Mouse (Mus musculus) left cerebral cortex, postnatal 36 days (tissue): Measurements from ENCODE around the gene Gm7903. TPM values are rescaled to one million over a fixed set of nuclear protein-coding genes. Genes with fewer than 3 reads are reported as not detected.
"Not testable (repeated sequence)": the region's sequence is repeated elsewhere in the genome, so short reads cannot be mapped to it uniquely, and the experiment has no call there.

Source experiments
- DNase-seq, 2 experiments: peaks; one replicate each; pipeline ENCODE4 v3.0.0; 2021 to 2022; ENCODE audit warnings: low spot score in 2 of 2, mixed read lengths in 1 of 2
- intact Hi-C: fragments of 180-260 bp; cut with DNase I; formaldehyde crosslinking; loops from one replicate; pipeline ENCODE4 v1.15.1; 2025
- total RNA-seq, 2 experiments: library from RNA; stranded (reverse); gene quantifications; 2 replicates each; pipeline ENCODE4 v1.2.3; 2021

The Gm7903 gene
- not detected for total RNA-seq

GRCm38 (mm10) chrX:135433535-135433934, at the start of gene Gm7903:
Gm7903 (plus strand) TSS chrX:135433835.
- intact Hi-C loops, DNase-seq: not testable (repeated sequence)

GRCm38 (mm10) chrX:135403578-135403977, 30.1 kb upstream of the Gm7903 start:
- intact Hi-C loops, DNase-seq: not testable (repeated sequence)

- DNase-seq, intact Hi-C loops: not testable (repeated sequence)
These were observed 12.4 kb upstream of the Gm7903 start for GRCm38 (mm10) chrX:135421203-135421602.

GRCm38 (mm10) chrX:135421824-135422223, 11.8 kb upstream of the Gm7903 start:
- not testable (repeated sequence) for DNase-seq

GRCm38 (mm10) chrX:135422473-135422872, 11.2 kb upstream of the Gm7903 start:
- intact Hi-C loops, DNase-seq: not testable (repeated sequence)

More at GRCm38 (mm10) chrX:135421824-135422223, 11.8 kb upstream of the Gm7903 start:
- intact Hi-C loops = not testable (repeated sequence)

GRCm38 (mm10) chrX:135464160-135464559, 30.5 kb downstream of the Gm7903 start:
- intact Hi-C loops, DNase-seq: not testable (repeated sequence)

- DNase-seq, intact Hi-C loops: not testable (repeated sequence)
These were observed 48.3 kb downstream of the Gm7903 start for GRCm38 (mm10) chrX:135481902-135482301.

- intact Hi-C loops, DNase-seq: not testable (repeated sequence)
These were observed 49.5 kb downstream of the Gm7903 start for GRCm38 (mm10) chrX:135483183-135483582.

Other genes starting within 250 kb of the Gm7903 start
- gene Tceal6, start 223.1 kb upstream of the Gm7903 start, total RNA-seq = 100 to 1,000 TPM; 103 to 115 TPM
- not detected for gene Pramel3, start 131.5 kb upstream of the Gm7903 start, total RNA-seq
- gene Gm5128, start 60.6 kb upstream of the Gm7903 start, total RNA-seq = not detected
- gene AV320801, start 60.8 kb downstream of the Gm7903 start, total RNA-seq = not detected
- 1 to 10 TPM; 4.1 to 4.4 TPM for gene Nxf7, start 164.9 kb downstream of the Gm7903 start, total RNA-seq
- not detected for gene Prame, start 193.9 kb downstream of the Gm7903 start, total RNA-seq